Mouse (Mus musculus) ES-E14 (cell line): Measurements from ENCODE around the gene Stum.

ENCODE experiments used
- CHD2 ChIP-seq: IDR thresholded peaks from 2 replicates; pipeline ENCODE4 v1.6.1; 2014; ENCODE audit warnings: mild to moderate bottlenecking, low read depth, low read length, inconsistent platforms
- HCFC1 ChIP-seq: IDR thresholded peaks from 2 replicates; pipeline ENCODE4 v1.6.1; 2012; ENCODE audit warnings: low read length, inconsistent platforms, borderline replicate concordance; ENCODE audit not compliant: insufficient read depth

DNA sequence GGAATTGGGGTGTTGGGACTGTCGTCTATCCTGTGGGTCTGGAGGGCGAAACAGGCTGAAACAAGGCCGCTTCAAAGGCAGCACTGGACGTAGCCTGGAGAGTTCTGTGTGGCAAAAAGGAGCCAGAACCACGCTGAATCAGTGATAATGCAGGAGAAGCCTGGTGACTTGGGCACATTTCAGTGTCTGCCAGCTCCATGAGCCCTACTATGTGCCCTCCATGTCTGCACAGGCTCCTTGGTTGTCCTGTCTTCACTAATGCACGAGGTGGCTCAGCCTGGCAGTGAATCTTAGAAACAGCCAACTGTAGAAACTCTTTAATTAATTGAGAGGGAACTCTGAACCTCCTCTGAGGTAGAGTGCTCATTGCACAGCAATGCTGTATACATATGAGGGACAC, 56.9 kb downstream of the Stum start:
- TF ChIP-seq CHD2 (no peak), HCFC1 (no peak)
